Mouse (Mus musculus) ES-Bruce4 (cell line): Measurements from ENCODE around the gene Gm45521.

ENCODE experiments used
- CTCF ChIP-seq: IDR thresholded peaks from one replicate; pipeline ENCODE4 v1.8.1; 2011; ENCODE audit warnings: low read depth, low read length
- POLR2A ChIP-seq: IDR thresholded peaks from one replicate; pipeline ENCODE4 v1.8.1; 2011; ENCODE audit warnings: low read length; ENCODE audit not compliant: insufficient read depth

GRCm38 (mm10) chr14:7932151-7932550 lies 24.9 kb upstream of the Gm45521 start:
- TF ChIP-seq CTCF (no peak), POLR2A (no peak)
